Mouse (Mus musculus): ENCODE results near the gene Gm15155. TPM values are rescaled to one million over a fixed set of nuclear protein-coding genes. Genes with fewer than 3 reads are reported as not detected.

Gm15155 gene
- not detected for polyA plus RNA-seq (2015; fragmentation: Illumina TruSeq; extraction: RNeasy Lipid Tissue Mini Kit (QIAGEN cat#74804); ENCODE audit: insufficient read depth, low replicate concordance)

GRCm38 (mm10) chrX:155624341-155624841 is at the start of gene Gm15155:
TSS of gene Gm15155 (plus strand) at chrX:155624741.

DNA sequence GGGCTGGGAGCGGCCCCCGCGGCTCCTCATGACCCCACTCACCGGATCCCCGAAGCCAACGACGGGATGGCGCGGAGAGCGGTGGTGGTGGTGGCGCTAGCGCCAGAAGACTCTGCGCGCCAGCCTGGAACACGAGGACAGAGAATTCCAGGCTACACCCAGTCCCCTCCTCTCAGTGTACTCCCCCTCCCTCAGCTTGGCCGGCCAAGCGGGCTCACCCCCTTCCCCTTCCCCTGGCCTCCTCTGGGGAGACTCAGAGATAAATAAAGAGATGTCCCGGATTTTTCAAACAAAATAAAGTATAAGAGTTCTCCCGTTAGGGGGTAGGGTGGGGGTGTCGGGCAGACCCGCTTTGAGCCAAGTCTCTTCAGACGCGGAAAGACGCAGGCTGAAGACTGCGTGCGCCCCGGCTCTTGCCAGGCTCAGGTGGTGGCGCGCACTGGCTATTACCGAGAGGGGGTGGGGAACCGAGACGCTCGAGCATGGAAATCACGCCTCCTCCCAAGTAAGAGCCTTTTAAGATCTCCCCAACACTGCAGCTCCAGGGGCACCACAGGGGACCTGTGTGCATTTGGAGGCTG is 750 bp upstream of the Gm15155 start, which contains the start of gene Ptchd1:
Ptchd1 (minus strand) TSS at position 114 of the 581 bp plus-strand sequence.

Other genes starting within 250 kb of the Gm15155 start
- gene Ptchd1, start 927 bp upstream of the Gm15155 start, polyA plus RNA-seq (2015; fragmentation: Illumina TruSeq; extraction: RNeasy Lipid Tissue Mini Kit (QIAGEN cat#74804); ENCODE audit: insufficient read depth, low replicate concordance) = 2.3 TPM

Measured in spleen, adult 10 weeks (tissue).